Mouse (Mus musculus) liver, embryonic 14.5 days (tissue): Measurements from ENCODE around the gene Pgap3. TPM values are rescaled to one million over a fixed set of nuclear protein-coding genes. Genes with fewer than 3 reads are reported as not detected.
A peak's percentile ranks its signal among the peaks of the same experiment; 100 is the strongest.

Experiments used
- ATAC-seq: fragments of 200-750 bp; cut with Nextera tagmentation; 2 replicates; pipeline ENCODE4 v1.8.0; 2017; ENCODE audit warnings: moderate number of reproducible peaks, mild to moderate bottlenecking, moderate library complexity; ENCODE audit not compliant: insufficient read depth
- DNase-seq, 3 experiments: peaks; one replicate each; pipeline ENCODE4 v3.0.0-alpha.2; 2012 to 2013; ENCODE audit warnings: low read depth in 3 of 3, low spot score in 3 of 3
- H3K27ac ChIP-seq: fragments of 300-500 bp; sonication (generic); 2 replicates; pipeline ENCODE4 v1.5.1; 2014; ENCODE audit warnings: moderate library complexity, mild to moderate bottlenecking, control low read depth, inconsistent platforms
- H3K27me3 ChIP-seq: fragments of 300-500 bp; sonication (generic); 2 replicates; pipeline ENCODE4 v1.6.1; 2014; ENCODE audit warnings: mild to moderate bottlenecking, low read length, moderate library complexity; ENCODE audit not compliant: control insufficient read depth, insufficient read depth
- H3K36me3 ChIP-seq: fragments of 300-500 bp; sonication (generic); replicated peaks from 2 replicates; pipeline ENCODE4 v1.6.1; 2014; ENCODE audit warnings: low read depth; ENCODE audit not compliant: control insufficient read depth, insufficient read depth
- H3K4me1 ChIP-seq, 2 experiments: fragments of 200-500 bp in 1 of 2; fragments of 300-500 bp in 1 of 2; sonication (generic) in 1 of 2; replicated peaks; 2 replicates each; pipeline ENCODE4 v1.6.1; 2012 to 2014; ENCODE audit warnings: antibody characterized with exemption in 1 of 2, inconsistent platforms in 1 of 2, low read length in 1 of 2; ENCODE audit not compliant: control insufficient read depth in 2 of 2, insufficient read depth in 2 of 2
- H3K4me2 ChIP-seq: fragments of 300-500 bp; sonication (generic); 2 replicates; pipeline ENCODE4 v1.6.1; 2014; ENCODE audit warnings: low read depth, mild to moderate bottlenecking, control low read depth, moderate library complexity
- H3K4me3 ChIP-seq, 2 experiments: fragments of 200-500 bp in 1 of 2; fragments of 300-500 bp in 1 of 2; sonication (generic) in 1 of 2; 2 replicates each; pipeline ENCODE4 v1.5.1; 2012 to 2014; ENCODE audit warnings: low read depth in 2 of 2, low read length in 2 of 2, mild to moderate bottlenecking in 2 of 2, control low read depth in 1 of 2, inconsistent platforms in 1 of 2, moderate library complexity in 1 of 2; ENCODE audit not compliant: insufficient read depth in 1 of 2
- H3K9ac ChIP-seq: fragments of 300-500 bp; sonication (generic); replicated peaks from 2 replicates; pipeline ENCODE4 v1.6.1; 2014; ENCODE audit warnings: mild to moderate bottlenecking, control low read depth, moderate library complexity
- H3K9me3 ChIP-seq: fragments of 300-500 bp; sonication (generic); 2 replicates; pipeline ENCODE4 v1.6.1; 2016; ENCODE audit warnings: low read length, mixed read lengths; ENCODE audit not compliant: control insufficient read depth
- CTCF ChIP-seq: IDR thresholded peaks from 2 replicates; pipeline ENCODE4 v1.5.1; 2016; ENCODE audit warnings: antibody characterized with exemption, low read depth, control low read depth
- EP300 ChIP-seq: IDR thresholded peaks from 2 replicates; pipeline ENCODE4 v1.6.1; 2016; ENCODE audit warnings: antibody characterized with exemption, low read depth
- WGBS: fragments of 180-500 bp; shearing (Covaris S2); extraction: QIAGEN DNeasy Blood & Tissue Kit; methylation state at CpG from one replicate; pipeline ENCODE4 v1.1.7; 2014; ENCODE audit not compliant: insufficient replicate concordance; 5-methylcytosine and 5-hydroxymethylcytosine counted together
- polyA plus RNA-seq, 2 experiments: library from polyadenylated mRNA; depleted of rRNA in 1 of 2; stranded (reverse) in 1 of 2; unstranded in 1 of 2; fragments of >200 nt; fragmentation: Nextera tagmentation in 1 of 2; extraction: Ambion mirVana in 1 of 2; gene quantifications; 2 replicates each; pipeline versions ENCODE4 v1.2.1 to v1.2.3; 2012 to 2014

Gene Pgap3
- polyA plus RNA-seq, 2 experiments, result 3.3 to 3.4 TPM

DNA sequence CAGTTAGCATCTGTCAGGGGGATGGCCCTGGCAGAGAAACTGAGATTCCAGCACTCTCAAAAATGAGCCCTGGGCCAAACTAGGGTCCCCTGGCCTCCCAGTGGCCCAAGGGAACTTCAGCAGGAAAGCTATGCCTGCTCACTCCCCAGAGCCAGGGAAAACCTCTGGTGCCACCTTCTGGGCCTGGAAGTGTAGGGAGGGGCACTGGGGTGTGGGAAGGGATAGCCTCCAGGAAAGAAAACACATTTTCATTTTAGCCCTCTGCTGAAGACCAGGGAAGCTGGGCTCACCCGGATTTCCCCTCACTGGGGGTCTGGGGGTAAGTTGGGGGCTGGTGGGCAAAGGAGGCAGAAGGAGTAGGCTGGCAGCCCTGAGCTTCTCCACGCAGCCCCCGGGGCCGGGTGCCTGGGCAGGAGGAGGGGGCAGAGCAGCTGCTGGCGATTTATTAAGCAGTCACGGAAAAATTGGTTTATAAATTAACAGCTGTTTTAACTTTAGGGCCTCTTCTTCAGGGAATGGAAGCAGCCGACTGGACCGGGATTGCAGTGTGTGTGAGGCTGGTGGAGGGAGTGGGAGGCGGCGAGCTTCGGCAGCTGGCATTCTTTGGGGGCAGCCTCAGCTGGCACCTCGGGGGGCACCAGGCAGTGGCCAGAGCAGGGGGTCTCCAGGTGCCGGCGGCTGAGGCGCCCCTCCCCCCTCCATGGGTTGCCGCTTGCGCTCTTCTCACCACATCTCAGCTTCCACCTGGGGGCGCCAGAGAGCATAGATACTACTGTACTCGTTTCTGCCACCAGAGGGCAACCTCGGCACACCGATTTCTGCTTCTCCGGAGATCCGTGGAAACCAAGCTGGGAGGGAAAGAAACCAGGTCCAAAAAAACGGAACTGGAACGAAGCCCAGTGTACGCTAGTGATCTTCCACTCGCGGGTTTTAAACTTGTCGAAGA lies 58.0 kb downstream of the Pgap3 start:
- TF ChIP-seq EP300, result no peak
- TF ChIP-seq CTCF, result peak; percentile 99
- 3% methylated on average over 28 of the region's 29 CpGs for WGBS
- Histone ChIP-seq H3K4me2 (no peak overlapping the region), H3K4me1 (no peaks in the 10 kb centered on the region), H3K9me3 (no peaks in the 10 kb centered on the region), H3K27ac (no peak overlapping the region), H3K36me3 (no peaks in the 10 kb centered on the region), H3K9ac (no peak overlapping the region), H3K4me3 (no peak overlapping the region), H3K27me3 (peaks cover 72% of the 10 kb centered on the region)
- peak; percentile 51 to 67 (median 61) for DNase-seq
- no peak for ATAC-seq

DNA sequence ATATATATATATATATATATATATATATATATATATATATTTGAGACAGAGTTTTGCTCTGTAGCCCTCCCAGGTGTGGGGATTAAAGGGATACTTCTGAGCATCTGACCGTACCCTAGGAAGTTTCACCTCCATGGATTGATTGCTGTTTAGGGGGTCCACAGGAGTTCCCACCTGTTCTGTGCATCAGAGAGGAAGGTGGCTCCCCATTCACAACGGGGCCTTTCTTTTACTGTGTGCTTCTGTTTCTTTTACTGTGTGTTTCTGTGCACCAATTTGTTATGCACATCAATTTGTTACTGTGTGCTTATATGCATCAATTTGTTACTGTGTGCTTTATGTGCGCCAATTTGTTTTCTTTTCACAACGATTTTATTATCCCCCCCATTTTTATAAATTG lies 59.1 kb downstream of the Pgap3 start:
- DNase-seq (no peak), ATAC-seq (no peak)
- TF ChIP-seq CTCF, result no peak
- no peak for TF ChIP-seq EP300
- 38% methylated on average over 4 of the region's 4 CpGs for WGBS
- Histone ChIP-seq H3K4me2 (no peak overlapping the region), H3K36me3 (no peaks in the 10 kb centered on the region), H3K4me3 (no peak overlapping the region), H3K4me1 (no peaks in the 10 kb centered on the region), H3K27ac (no peak overlapping the region), H3K27me3 (peaks cover 72% of the 10 kb centered on the region), H3K9ac (no peak overlapping the region), H3K9me3 (no peaks in the 10 kb centered on the region)

DNA sequence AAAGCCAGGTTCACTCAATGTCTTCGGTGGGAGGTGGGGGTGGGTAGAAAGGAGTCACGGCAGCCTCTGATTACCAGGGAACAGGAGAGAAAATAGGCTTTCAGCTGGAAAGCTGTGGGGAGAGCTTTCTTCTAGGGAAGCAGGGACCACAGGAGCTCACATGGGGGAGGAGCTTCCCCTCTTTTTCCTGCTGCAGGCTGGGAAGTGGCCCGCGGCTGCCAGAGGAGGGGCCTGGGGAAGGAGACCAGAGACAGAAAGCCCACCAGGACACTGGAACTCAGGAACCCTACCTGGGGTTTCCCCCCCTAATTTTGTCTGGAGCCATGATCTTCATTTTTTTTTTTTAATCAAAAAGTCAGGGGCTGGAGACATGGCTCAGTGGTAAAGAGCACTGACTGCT lies 59.7 kb downstream of the Pgap3 start:
- no peak overlapping the region for H3K27ac ChIP-seq
- DNase-seq (no peak), ATAC-seq (no peak)
- no peak overlapping the region for H3K4me2 ChIP-seq
- no peaks in the 10 kb centered on the region for H3K9me3 ChIP-seq
- no peaks in the 10 kb centered on the region for H3K36me3 ChIP-seq
- no peak overlapping the region for H3K4me3 ChIP-seq
- no peaks in the 10 kb centered on the region for H3K4me1 ChIP-seq
- H3K9ac ChIP-seq, result no peak overlapping the region
- H3K27me3 ChIP-seq, result peaks cover 73% of the 10 kb centered on the region
- WGBS, result 9% methylated on average over 4 of the region's 4 CpGs
- TF ChIP-seq EP300 (no peak), CTCF (no peak)

DNA sequence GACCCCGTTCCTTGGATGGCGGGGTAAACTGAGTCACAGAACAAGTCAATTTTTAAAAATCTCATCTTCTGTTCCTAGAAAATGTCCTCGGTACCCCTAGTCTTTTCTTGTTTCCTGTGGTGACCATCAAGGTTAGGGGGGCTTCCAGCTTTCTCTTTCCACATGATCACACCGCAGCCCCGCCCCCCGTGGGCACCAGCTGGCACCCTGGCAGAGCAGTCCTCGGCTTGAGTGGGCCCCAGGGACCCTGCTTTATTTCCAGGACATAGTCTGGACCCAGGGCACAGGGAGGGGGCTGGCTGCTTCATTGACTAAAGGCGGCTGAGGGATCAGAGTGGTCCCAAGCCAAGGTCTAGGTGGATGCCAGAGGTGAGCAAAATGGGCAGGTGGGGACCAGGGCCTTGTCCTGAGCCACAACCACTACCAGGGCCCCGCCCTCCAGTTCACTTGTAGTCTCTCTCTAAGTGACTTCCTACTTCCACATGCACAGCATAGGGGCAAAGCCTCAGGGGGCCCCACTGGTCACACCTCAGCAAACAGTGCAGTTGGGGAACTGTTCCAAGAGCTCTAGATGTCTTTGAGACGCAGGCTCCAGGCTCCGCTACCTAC lies 60.5 kb downstream of the Pgap3 start:
- DNase-seq (no peak), ATAC-seq (no peak)
- Histone ChIP-seq H3K36me3 (no peaks in the 10 kb centered on the region), H3K4me2 (no peak overlapping the region), H3K27ac (no peak overlapping the region), H3K4me1 (no peaks in the 10 kb centered on the region), H3K9me3 (no peaks in the 10 kb centered on the region), H3K27me3 (peaks cover 75% of the 10 kb centered on the region), H3K9ac (no peak overlapping the region), H3K4me3 (no peak overlapping the region)
- TF ChIP-seq EP300 (no peak), CTCF (no peak)
- WGBS, result 6% methylated on average over 11 of the region's 11 CpGs

DNA sequence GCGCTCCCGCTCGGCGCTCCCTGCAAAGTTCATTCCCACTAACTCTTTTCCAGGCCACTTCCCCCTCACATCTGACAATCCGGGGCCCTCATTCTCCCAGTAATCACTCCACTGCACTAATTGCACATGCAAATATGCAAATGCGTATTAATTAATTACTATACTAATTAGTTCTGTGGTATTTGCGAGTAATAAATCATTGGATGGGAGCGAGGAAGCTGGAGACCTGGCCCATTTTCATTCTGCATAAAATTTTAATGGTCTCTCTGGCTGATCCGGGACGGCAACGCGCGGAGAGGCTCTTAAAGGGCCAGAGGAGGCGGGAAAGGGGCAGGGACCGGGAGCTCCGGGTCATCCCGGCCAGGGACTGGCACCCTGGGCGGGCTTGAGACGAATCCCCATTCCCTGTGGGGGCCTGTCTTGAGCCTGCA lies 61.2 kb downstream of the Pgap3 start:
- Histone ChIP-seq H3K4me2 (peak overlapping the region; percentile 54), H3K4me1 (no peaks in the 10 kb centered on the region), H3K4me3 (peak overlapping the region in 1 of 2 experiments; percentile 38; a peak in 2 of 4 replicates), H3K27ac (no peak overlapping the region), H3K9ac (no peak overlapping the region), H3K9me3 (no peaks in the 10 kb centered on the region), H3K36me3 (no peaks in the 10 kb centered on the region), H3K27me3 (peaks cover 82% of the 10 kb centered on the region)
- TF ChIP-seq CTCF (no peak), EP300 (no peak)
- 2% methylated on average over 19 of the region's 19 CpGs for WGBS
- no peak for ATAC-seq
- DNase-seq, result no peak

Other genes starting within 250 kb of the Pgap3 start
- gene Med1, start 207.2 kb downstream of the Pgap3 start, polyA plus RNA-seq (2012; rRNA removed), result 7.1 and 8.7 TPM in 2 replicates
- gene Med1, start 207.2 kb downstream of the Pgap3 start, polyA plus RNA-seq (2014; fragmentation: Nextera tagmentation; extraction: Ambion mirVana), result 19.7 and 22.7 TPM in 2 replicates
- gene Cdk12, start 197.4 kb downstream of the Pgap3 start, polyA plus RNA-seq (2012; rRNA removed), result 8.2 and 9.8 TPM in 2 replicates
- 4.7 and 5.5 TPM in 2 replicates for gene Cdk12, start 197.4 kb downstream of the Pgap3 start, polyA plus RNA-seq (2014; fragmentation: Nextera tagmentation; extraction: Ambion mirVana)
- 0.18 TPM in 1 of 2 replicates, not detected in the other for gene Neurod2, start 70.8 kb downstream of the Pgap3 start, polyA plus RNA-seq (2012; rRNA removed)
- not detected in 2 replicates for gene Neurod2, start 70.8 kb downstream of the Pgap3 start, polyA plus RNA-seq (2014; fragmentation: Nextera tagmentation; extraction: Ambion mirVana)
- gene Ppp1r1b, start 52.1 kb downstream of the Pgap3 start, polyA plus RNA-seq (2012; rRNA removed), result 0.04 and 0.21 TPM in 2 replicates
- gene Ppp1r1b, start 52.1 kb downstream of the Pgap3 start, polyA plus RNA-seq (2014; fragmentation: Nextera tagmentation; extraction: Ambion mirVana), result 0.17 and 0.19 TPM in 2 replicates
- gene Stard3, start 42.1 kb downstream of the Pgap3 start, polyA plus RNA-seq (2012; rRNA removed), result 15.7 and 16.8 TPM in 2 replicates
- 11.6 and 11.9 TPM in 2 replicates for gene Stard3, start 42.1 kb downstream of the Pgap3 start, polyA plus RNA-seq (2014; fragmentation: Nextera tagmentation; extraction: Ambion mirVana)
- gene Tcap, start 16.7 kb downstream of the Pgap3 start, polyA plus RNA-seq (2012; rRNA removed), result 0.03 TPM in 1 of 2 replicates, not detected in the other
- gene Tcap, start 16.7 kb downstream of the Pgap3 start, polyA plus RNA-seq (2014; fragmentation: Nextera tagmentation; extraction: Ambion mirVana), result not detected in 2 replicates
- not detected in 2 replicates for gene Pnmt, start 14.0 kb downstream of the Pgap3 start, polyA plus RNA-seq (2012; rRNA removed)
- gene Pnmt, start 14.0 kb downstream of the Pgap3 start, polyA plus RNA-seq (2014; fragmentation: Nextera tagmentation; extraction: Ambion mirVana), result not detected in 2 replicates
- gene Erbb2, start 12.0 kb upstream of the Pgap3 start, polyA plus RNA-seq (2012; rRNA removed), result 1.1 and 1.2 TPM in 2 replicates
- 1.6 TPM in 2 replicates for gene Erbb2, start 12.0 kb upstream of the Pgap3 start, polyA plus RNA-seq (2014; fragmentation: Nextera tagmentation; extraction: Ambion mirVana)
- 21.6 and 31.1 TPM in 2 replicates for gene Mien1, start 38.5 kb upstream of the Pgap3 start, polyA plus RNA-seq (2012; rRNA removed)
- 58.5 and 61.5 TPM in 2 replicates for gene Mien1, start 38.5 kb upstream of the Pgap3 start, polyA plus RNA-seq (2014; fragmentation: Nextera tagmentation; extraction: Ambion mirVana)
- gene Grb7, start 45.9 kb upstream of the Pgap3 start, polyA plus RNA-seq (2012; rRNA removed), result 15.7 and 19.2 TPM in 2 replicates
- 14.1 and 14.9 TPM in 2 replicates for gene Grb7, start 45.9 kb upstream of the Pgap3 start, polyA plus RNA-seq (2014; fragmentation: Nextera tagmentation; extraction: Ambion mirVana)
- gene Ikzf3, start 145.5 kb upstream of the Pgap3 start, polyA plus RNA-seq (2012; rRNA removed), result 0.15 and 0.27 TPM in 2 replicates
- 0.05 and 0.10 TPM in 2 replicates for gene Ikzf3, start 145.5 kb upstream of the Pgap3 start, polyA plus RNA-seq (2014; fragmentation: Nextera tagmentation; extraction: Ambion mirVana)
- gene Zpbp2, start 150.6 kb upstream of the Pgap3 start, polyA plus RNA-seq (2012; rRNA removed), result 0.30 and 0.44 TPM in 2 replicates
- 0.76 and 0.83 TPM in 2 replicates for gene Zpbp2, start 150.6 kb upstream of the Pgap3 start, polyA plus RNA-seq (2014; fragmentation: Nextera tagmentation; extraction: Ambion mirVana)
- gene Ormdl3, start 186.9 kb upstream of the Pgap3 start, polyA plus RNA-seq (2012; rRNA removed), result 23.4 and 27.4 TPM in 2 replicates
- 6.4 and 6.8 TPM in 2 replicates for gene Ormdl3, start 186.9 kb upstream of the Pgap3 start, polyA plus RNA-seq (2014; fragmentation: Nextera tagmentation; extraction: Ambion mirVana)
- not detected in 2 replicates for gene Lrrc3c, start 197.8 kb upstream of the Pgap3 start, polyA plus RNA-seq (2012; rRNA removed)
- not detected in 2 replicates for gene Lrrc3c, start 197.8 kb upstream of the Pgap3 start, polyA plus RNA-seq (2014; fragmentation: Nextera tagmentation; extraction: Ambion mirVana)
- gene Gm12355, start 225.2 kb upstream of the Pgap3 start, polyA plus RNA-seq (2012; rRNA removed), result 0.03 and 0.19 TPM in 2 replicates
- 0.47 and 0.68 TPM in 2 replicates for gene Gm12355, start 225.2 kb upstream of the Pgap3 start, polyA plus RNA-seq (2014; fragmentation: Nextera tagmentation; extraction: Ambion mirVana)
- not detected in 2 replicates for gene Gsdma3, start 225.9 kb upstream of the Pgap3 start, polyA plus RNA-seq (2012; rRNA removed)
- not detected in 2 replicates for gene Gsdma3, start 225.9 kb upstream of the Pgap3 start, polyA plus RNA-seq (2014; fragmentation: Nextera tagmentation; extraction: Ambion mirVana)
- not detected in 2 replicates for gene Gsdma2, start 246.3 kb upstream of the Pgap3 start, polyA plus RNA-seq (2012; rRNA removed)
- not detected in 2 replicates for gene Gsdma2, start 246.3 kb upstream of the Pgap3 start, polyA plus RNA-seq (2014; fragmentation: Nextera tagmentation; extraction: Ambion mirVana)